Mouse (Mus musculus) bone marrow macrophage, adult 2 months (primary cell): Measurements from ENCODE around the gene Coro7.

ENCODE experiments used
- CTCF ChIP-seq: IDR thresholded peaks from 2 replicates; pipeline ENCODE4 v1.5.1; 2012; ENCODE audit warnings: low read depth, mild to moderate bottlenecking, low read length, moderate library complexity
- POLR2A ChIP-seq: IDR thresholded peaks from 2 replicates; pipeline ENCODE4 v1.6.1; 2012; ENCODE audit warnings: mild to moderate bottlenecking, low read depth, low read length, borderline replicate concordance

DNA sequence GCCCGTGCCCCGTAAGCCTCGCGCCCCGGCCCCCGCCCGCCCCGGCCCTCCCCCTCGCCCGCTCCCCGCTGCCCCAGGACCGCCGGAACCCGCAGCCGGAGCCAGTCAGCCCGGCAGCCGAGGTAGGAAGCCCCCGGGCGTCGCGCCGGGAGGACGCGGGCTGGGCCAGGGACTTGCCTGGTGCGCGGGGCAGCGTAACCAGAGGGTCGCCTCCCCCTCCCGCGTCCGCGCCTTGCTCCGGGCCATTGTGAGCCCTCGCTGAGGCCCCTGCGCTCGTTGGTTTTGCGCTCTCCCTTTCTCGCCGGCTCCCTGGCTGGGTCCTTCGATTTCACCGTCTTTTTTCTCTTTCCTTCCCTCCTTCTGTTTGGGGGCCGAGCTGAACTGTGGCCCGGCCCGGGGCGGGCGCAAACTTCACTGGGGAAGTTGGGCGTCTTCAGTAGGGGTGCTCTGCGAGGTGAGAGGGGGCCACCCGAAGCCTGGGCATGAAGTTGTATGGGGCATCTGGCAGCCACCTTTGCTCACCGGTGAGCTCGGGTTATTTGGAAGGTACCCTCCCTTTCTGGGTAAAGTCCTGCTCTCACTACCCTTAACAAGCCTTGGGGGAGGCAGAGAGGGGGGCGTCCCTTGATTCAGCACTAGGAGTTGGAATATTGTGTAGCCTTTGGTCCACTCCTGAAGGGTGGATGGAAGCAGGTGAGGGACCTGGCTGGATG, 84.6 kb downstream of the Coro7 start:
- TF ChIP-seq CTCF (no peak), POLR2A (no peak)
